Mouse (Mus musculus): ENCODE measurements around the gene Acyp2. TPM values are rescaled to one million over a fixed set of nuclear protein-coding genes. Genes with fewer than 3 reads are reported as not detected.
A peak's percentile ranks its signal among the peaks of the same experiment; 100 is the strongest.

Gene Acyp2
- polyA plus RNA-seq, 1 experiment from 2014 or later = 16.3 TPM

GRCm38 (mm10) chr11:30471187-30471586 is 178.2 kb downstream of the Acyp2 start:
- peak; percentile 14; the same call in 1 of the 2 replicates for ATAC-seq (ENCODE audit: low FRiP score, low read depth)
- 75% methylated on average over 8 of the region's 8 CpGs for WGBS
- Histone ChIP-seq H3K4me2 (replicated peaks) (peak overlapping the region; percentile 68; the same call in 1 of the 2 replicates), H3K27me3 (peaks cover 13% of the 10 kb centered on the region; the same call in 1 of the 2 replicates), H3K9ac (replicated peaks) (no peak overlapping the region), H3K36me3 (no peaks in the 10 kb centered on the region), H3K4me1 (peaks cover 11% of the 10 kb centered on the region; the same call in 1 of the 2 replicates), H3K4me3 (no peak overlapping the region), H3K27ac (replicated peaks) (no peak overlapping the region), H3K9me3 (no peaks in the 10 kb centered on the region)

Other genes starting within 250 kb of the Acyp2 start
- not detected in 2 replicates for gene 4930505A04Rik, start 177.8 kb downstream of the Acyp2 start, polyA plus RNA-seq (2016; fragmentation: Nextera tagmentation; extraction: Ambion mirVana)
- 37.5 and 38.3 TPM in 2 replicates for gene Psme4, start 122.1 kb upstream of the Acyp2 start, polyA plus RNA-seq (2016; fragmentation: Nextera tagmentation; extraction: Ambion mirVana)
- 1.6 and 1.9 TPM in 2 replicates for gene Gpr75, start 235.8 kb upstream of the Acyp2 start, polyA plus RNA-seq (2016; fragmentation: Nextera tagmentation; extraction: Ambion mirVana)
- 30.1 and 31.4 TPM in 2 replicates for gene Asb3, start 235.8 kb upstream of the Acyp2 start, polyA plus RNA-seq (2016; fragmentation: Nextera tagmentation; extraction: Ambion mirVana)